In genomic region chr15:80253530-80253929, GRCm38 (mm10) we compare ENCODE assay signal across 9 mouse cellular contexts. TPM values are rescaled to one million over a fixed set of nuclear protein-coding genes. Genes with fewer than 3 reads are reported as not detected.
DNase-seq lines count a peak whose midpoint lies in the region; ATAC-seq and TF ChIP-seq lines count a peak whose summit lies in the region.
"Had no signal": no experiment of that assay in that cellular context is flagged by ENCODE, and none has a peak within 500 bp of the region (broad histone marks: within the 10 kb centered on the region; RNA-seq: fewer than 3 reads in every experiment).

No protein-coding gene starts in this region.

- no peaks in the 10 kb centered on the region for H3K27me3 ChIP-seq in MEL (ENCODE audit: control insufficient read depth in 1 of 2, insufficient read depth in 2 of 2, low read length in 2 of 2)
- H3K27me3 ChIP-seq in heart, embryonic 15.5 days = no peaks in the 10 kb centered on the region
- no peaks in the 10 kb centered on the region for H3K27me3 ChIP-seq in liver, embryonic 15.5 days

- no peak overlapping the region for H3K9ac ChIP-seq in MEL (ENCODE audit: control insufficient read depth, low read depth, low read length, poor library complexity, severe bottlenecking)
- H3K9ac ChIP-seq in heart, embryonic 15.5 days = no peak overlapping the region
- H3K9ac ChIP-seq in liver, embryonic 15.5 days = no peak overlapping the region

- H3K36me3 ChIP-seq in MEL (ENCODE audit: control insufficient read depth in 1 of 2, insufficient read depth in 2 of 2, low read length in 2 of 2) = peaks cover 14 to 26% of the 10 kb centered on the region in 2 experiments
- H3K36me3 ChIP-seq in heart, embryonic 15.5 days = peaks cover 37% of the 10 kb centered on the region
- H3K36me3 ChIP-seq in liver, embryonic 15.5 days (replicated peaks) = peaks cover 73% of the 10 kb centered on the region

- TF ChIP-seq POLR2A in MEL (IDR thresholded peaks at IDR 0.05; ENCODE audit: control insufficient read depth in 1 of 2, insufficient read depth in 1 of 2, low read depth in 1 of 2, low read length in 2 of 2, poor library complexity in 1 of 2) = no peak

- peak; percentile 89 for DNase-seq in heart, adult 11 months
- no peak for DNase-seq in heart, adult 8-10 months (ENCODE audit: low spot score)
- DNase-seq in MEL (ENCODE audit: low read depth, low spot score) = no peak
- no peak for DNase-seq in right cerebral cortex, postnatal 14 days
- DNase-seq in cerebellum, postnatal 10 days = no peak
- no peak for DNase-seq in left cerebral cortex, adult 8-10 months (ENCODE audit: low spot score in 2 of 2)

- no peak for TF ChIP-seq EP300 in MEL (IDR thresholded peaks at IDR 0.05; ENCODE audit: low read depth in 1 of 2, low read length in 2 of 2)

- no peak overlapping the region for H3K4me3 ChIP-seq in MEL (ENCODE audit: control insufficient read depth in 1 of 2, insufficient read depth in 1 of 2, low read depth in 2 of 2, low read length in 2 of 2)
- H3K4me3 ChIP-seq in heart, embryonic 15.5 days = no peak overlapping the region
- H3K4me3 ChIP-seq in liver, embryonic 15.5 days (replicated peaks) = peak overlapping the region; percentile 92; the same call in 1 of the 2 replicates

- no peak for ATAC-seq in heart, embryonic 15.5 days (replicated peaks; ENCODE audit: insufficient number of reproducible peaks, insufficient read depth, low FRiP score, low read depth)
- ATAC-seq in liver, embryonic 15.5 days (ENCODE audit: insufficient read depth) = no peak

- no peak for TF ChIP-seq RAD21 in MEL (IDR thresholded peaks at IDR 0.05; ENCODE audit: low read depth, low read length)

- peaks cover 24% of the 10 kb centered on the region for H3K79me2 ChIP-seq in MEL (ENCODE audit: control insufficient read depth, insufficient read depth, low read length, poor library complexity)

- peaks cover 6 to 28% of the 10 kb centered on the region in 2 experiments for H3K4me1 ChIP-seq in MEL (ENCODE audit: control insufficient read depth in 1 of 2, insufficient read depth in 2 of 2, low read length in 2 of 2)
- H3K4me1 ChIP-seq in heart, embryonic 15.5 days (replicated peaks) = peaks cover 64% of the 10 kb centered on the region
- H3K4me1 ChIP-seq in liver, embryonic 15.5 days (replicated peaks) = peaks cover 83% of the 10 kb centered on the region

- no peaks in the 10 kb centered on the region for H3K9me3 ChIP-seq in MEL (replicated peaks; ENCODE audit: insufficient read depth, low read length)
- no peaks in the 10 kb centered on the region for H3K9me3 ChIP-seq in heart, embryonic 15.5 days (replicated peaks)
- H3K9me3 ChIP-seq in liver, embryonic 15.5 days (replicated peaks) = no peaks in the 10 kb centered on the region

- peak overlapping the region; percentile 12; the same call in 1 of the 2 replicates for H3K27ac ChIP-seq in MEL (ENCODE audit: control insufficient read depth, low read depth, low read length)
- peak overlapping the region; percentile 99 for H3K27ac ChIP-seq in heart, embryonic 15.5 days
- H3K27ac ChIP-seq in liver, embryonic 15.5 days (replicated peaks) = peak overlapping the region; percentile 99

- H3K4me2 ChIP-seq in heart, embryonic 15.5 days = no peak overlapping the region
- H3K4me2 ChIP-seq in liver, embryonic 15.5 days = peak overlapping the region; percentile 92

- no peak for TF ChIP-seq CTCF in MEL (IDR thresholded peaks at IDR 0.05 in 2 of 3, conservative IDR thresholded peaks at IDR 0.05 in 1 of 3; ENCODE audit: control insufficient read depth in 1 of 3, insufficient read depth in 1 of 3, low read depth in 2 of 3, low read length in 3 of 3, poor library complexity in 1 of 3, severe bottlenecking in 1 of 3)

- 25% methylated on average over 2 of the region's 2 CpGs for WGBS in heart, embryonic 15.5 days
- 54% methylated on average over 2 of the region's 2 CpGs for WGBS in liver, embryonic 15.5 days (ENCODE audit: insufficient replicate concordance)

TF ChIP-seq in MEL, 35 proteins besides CTCF, POLR2A, EP300 and RAD21:
- TF ChIP-seq SIN3A (IDR thresholded peaks at IDR 0.05; ENCODE audit: low read length) = no peak
- no peak for TF ChIP-seq MEF2A (IDR thresholded peaks at IDR 0.05; ENCODE audit: extremely low read depth, insufficient replicate concordance, low read depth, low read length, poor library complexity, severe bottlenecking)
- no peak for TF ChIP-seq TAL1 (IDR thresholded peaks at IDR 0.05; ENCODE audit: low read length)
- TF ChIP-seq BHLHE40 (IDR thresholded peaks at IDR 0.05; ENCODE audit: borderline replicate concordance, low read depth, low read length) = no peak
- TF ChIP-seq ZC3H11A (IDR thresholded peaks at IDR 0.05; ENCODE audit: low read depth, low read length) = no peak
- no peak for TF ChIP-seq MYB (IDR thresholded peaks at IDR 0.05; ENCODE audit: low read depth, low read length)
TF ChIP-seq in MEL: peak in this region for 0.

RNA-seq across cellular contexts. Expression of gene Atf4, which starts 1.5 kb away (rescaled TPM):
- 10 to 100 TPM; 42.9 to 76.3 (median 65.9) TPM for total RNA-seq in heart, adult 8-10 months (2022)
- total RNA-seq in MEL (2012; rRNA removed) = 351 and 459 TPM in 2 replicates
- polyA plus RNA-seq in MEL (2012; ENCODE audit: insufficient read depth in 1 of 2, insufficient read length in 2 of 2, low read depth in 1 of 2, low replicate concordance in 2 of 2, missing spikeins in 1 of 2) = 100 to 1,000 TPM in 1 of 2 experiments, 10 to 100 TPM in 1; 85.1 to 444 TPM
- polyA plus RNA-seq in heart, embryonic 15.5 days (2015; fragmentation: Nextera tagmentation; extraction: Ambion mirVana) = 71.5 and 81.8 TPM in 2 replicates
- 130 and 134 TPM in 2 replicates for polyA plus RNA-seq in liver, embryonic 15.5 days (2015; fragmentation: Nextera tagmentation; extraction: Ambion mirVana)
- 100 to 1,000 TPM in 3 of 4 experiments, 10 to 100 TPM in 1; 98.1 to 118 (median 107) TPM for total RNA-seq in left cerebral cortex, adult 8-10 months (2022)

RNA-seq across cellular contexts. Expression of gene Rps19bp1, which starts 10.6 kb away (rescaled TPM):
- total RNA-seq in heart, adult 8-10 months (2022) = 10 to 100 TPM; 13.2 to 16.5 (median 14.6) TPM
- total RNA-seq in MEL (2012; rRNA removed) = 59.7 and 78.9 TPM in 2 replicates
- 100 to 1,000 TPM in 1 of 2 experiments, not detected in 1; 155 TPM for polyA plus RNA-seq in MEL (2012; ENCODE audit: insufficient read depth in 1 of 2, insufficient read length in 2 of 2, low read depth in 1 of 2, low replicate concordance in 2 of 2, missing spikeins in 1 of 2)
- polyA plus RNA-seq in heart, embryonic 15.5 days (2015; fragmentation: Nextera tagmentation; extraction: Ambion mirVana) = 33.8 and 35.9 TPM in 2 replicates
- polyA plus RNA-seq in liver, embryonic 15.5 days (2015; fragmentation: Nextera tagmentation; extraction: Ambion mirVana) = 24.4 and 26.2 TPM in 2 replicates
- 10 to 100 TPM; 32.5 to 39.3 (median 38.4) TPM for total RNA-seq in left cerebral cortex, adult 8-10 months (2022)

RNA-seq across cellular contexts. Expression of gene AC140267.1, which starts 17.9 kb away (rescaled TPM):
- 10 to 100 TPM in 1 of 4 experiments, 1 to 10 TPM in 3; 5.6 to 11.9 (median 8.0) TPM for total RNA-seq in heart, adult 8-10 months (2022)
- total RNA-seq in MEL (2012; rRNA removed) = not detected in 2 replicates
- 1 to 10 TPM in 1 of 2 experiments, not detected in 1; 1.9 TPM for polyA plus RNA-seq in MEL (2012; ENCODE audit: insufficient read depth in 1 of 2, insufficient read length in 2 of 2, low read depth in 1 of 2, low replicate concordance in 2 of 2, missing spikeins in 1 of 2)
- not detected in 2 replicates for polyA plus RNA-seq in heart, embryonic 15.5 days (2015; fragmentation: Nextera tagmentation; extraction: Ambion mirVana)
- not detected in 2 replicates for polyA plus RNA-seq in liver, embryonic 15.5 days (2015; fragmentation: Nextera tagmentation; extraction: Ambion mirVana)
- total RNA-seq in left cerebral cortex, adult 8-10 months (2022) = 10 to 100 TPM in 2 of 4 experiments, 1 to 10 TPM in 2; 6.0 to 10.8 (median 9.5) TPM
- polyA plus RNA-seq: spleen, adult 2 months had no signal

RNA-seq across cellular contexts. Expression of gene Mief1, which starts 19.7 kb away (rescaled TPM):
- 10 to 100 TPM; 27.0 to 30.7 (median 28.7) TPM for total RNA-seq in heart, adult 8-10 months (2022)
- total RNA-seq in MEL (2012; rRNA removed) = 35.4 and 41.5 TPM in 2 replicates
- polyA plus RNA-seq in MEL (2012; ENCODE audit: insufficient read depth in 1 of 2, insufficient read length in 2 of 2, low read depth in 1 of 2, low replicate concordance in 2 of 2, missing spikeins in 1 of 2) = 10 to 100 TPM in 1 of 2 experiments, not detected in 1; 34.6 TPM
- 21.1 and 26.8 TPM in 2 replicates for polyA plus RNA-seq in heart, embryonic 15.5 days (2015; fragmentation: Nextera tagmentation; extraction: Ambion mirVana)
- polyA plus RNA-seq in liver, embryonic 15.5 days (2015; fragmentation: Nextera tagmentation; extraction: Ambion mirVana) = 16.2 and 17.0 TPM in 2 replicates
- total RNA-seq in left cerebral cortex, adult 8-10 months (2022) = 10 to 100 TPM; 30.2 to 33.7 (median 30.9) TPM

RNA-seq across cellular contexts. Expression of gene Cacna1i, which starts 33.5 kb away (rescaled TPM):
- total RNA-seq in heart, adult 8-10 months (2022) = under 1 TPM in 3 of 4 experiments, not detected in 1; 0.03 to 0.37 (median 0.14) TPM
- total RNA-seq in MEL (2012; rRNA removed) = not detected in 2 replicates
- not detected for polyA plus RNA-seq in MEL (2012; ENCODE audit: insufficient read depth in 1 of 2, insufficient read length in 2 of 2, low read depth in 1 of 2, low replicate concordance in 2 of 2, missing spikeins in 1 of 2)
- not detected in 2 replicates for polyA plus RNA-seq in heart, embryonic 15.5 days (2015; fragmentation: Nextera tagmentation; extraction: Ambion mirVana)
- polyA plus RNA-seq in liver, embryonic 15.5 days (2015; fragmentation: Nextera tagmentation; extraction: Ambion mirVana) = 0.01 TPM in 1 of 2 replicates, not detected in the other
- 10 to 100 TPM; 64.3 to 80.9 (median 66.4) TPM for total RNA-seq in left cerebral cortex, adult 8-10 months (2022)

Comparison
In these comparisons a context has a peak if more than half of its experiments do, and no peak if none do; other contexts are left out.
1. H3K27ac ChIP-seq: peak in every context shown above with its lines; median percentile 99 in heart, embryonic 15.5 days; 99 in liver, embryonic 15.5 days; 12 in MEL.